14 mouse cellular contexts compared by ENCODE assay signal in genomic region chr1:30414881-30415439, GRCm38 (mm10).
"Had no signal": no experiment of that assay in that cellular context is flagged by ENCODE, and none has a peak within 500 bp of the region (broad histone marks: within the 10 kb centered on the region; RNA-seq: fewer than 3 reads in every experiment).

No protein-coding gene starts in this region.

- H3K27ac ChIP-seq: limb, embryonic 13.5 days; liver, embryonic 14.5 days; midbrain, embryonic 10.5 days; neural tube, embryonic 15.5 days had no signal

- H3K4me3 ChIP-seq: limb, embryonic 13.5 days; midbrain, embryonic 10.5 days; myocyte; neural tube, embryonic 15.5 days had no signal

- H3K4me1 ChIP-seq: limb, embryonic 13.5 days; midbrain, embryonic 10.5 days; neural tube, embryonic 15.5 days had no signal

- H3K9me3 ChIP-seq: limb, embryonic 13.5 days; midbrain, embryonic 10.5 days; neural tube, embryonic 15.5 days had no signal

- ATAC-seq: lung, postnatal 0 days had no signal

- H3K9ac ChIP-seq: limb, embryonic 13.5 days; liver, embryonic 14.5 days; neural tube, embryonic 15.5 days had no signal

- H3K36me3 ChIP-seq: limb, embryonic 13.5 days; midbrain, embryonic 10.5 days; neural tube, embryonic 15.5 days had no signal

- DNase-seq: kidney, postnatal 10 days; left cerebral cortex, postnatal 4 days; lung, adult 2 months; lung, postnatal 36 days; midbrain, embryonic 14.5 days; right cerebral cortex, adult 18-20 months; right cerebral cortex, postnatal 25 days; thymus, postnatal 36 days had no signal

- H3K4me2 ChIP-seq: limb, embryonic 13.5 days; neural tube, embryonic 15.5 days had no signal

- H3K27me3 ChIP-seq: limb, embryonic 13.5 days; neural tube, embryonic 15.5 days had no signal
